Mouse (Mus musculus) E14TG2a.4 (cell line): Measurements from ENCODE around the gene Dnajc12.

ENCODE experiments used
- CTCF ChIP-seq: conservative IDR thresholded peaks from 2 replicates; pipeline ENCODE4 v1.5.1; 2014; ENCODE audit warnings: low read length
- POU5F1 ChIP-seq: IDR thresholded peaks from 2 replicates; pipeline ENCODE4 v1.6.1; 2014; ENCODE audit warnings: low read length, borderline replicate concordance

DNA sequence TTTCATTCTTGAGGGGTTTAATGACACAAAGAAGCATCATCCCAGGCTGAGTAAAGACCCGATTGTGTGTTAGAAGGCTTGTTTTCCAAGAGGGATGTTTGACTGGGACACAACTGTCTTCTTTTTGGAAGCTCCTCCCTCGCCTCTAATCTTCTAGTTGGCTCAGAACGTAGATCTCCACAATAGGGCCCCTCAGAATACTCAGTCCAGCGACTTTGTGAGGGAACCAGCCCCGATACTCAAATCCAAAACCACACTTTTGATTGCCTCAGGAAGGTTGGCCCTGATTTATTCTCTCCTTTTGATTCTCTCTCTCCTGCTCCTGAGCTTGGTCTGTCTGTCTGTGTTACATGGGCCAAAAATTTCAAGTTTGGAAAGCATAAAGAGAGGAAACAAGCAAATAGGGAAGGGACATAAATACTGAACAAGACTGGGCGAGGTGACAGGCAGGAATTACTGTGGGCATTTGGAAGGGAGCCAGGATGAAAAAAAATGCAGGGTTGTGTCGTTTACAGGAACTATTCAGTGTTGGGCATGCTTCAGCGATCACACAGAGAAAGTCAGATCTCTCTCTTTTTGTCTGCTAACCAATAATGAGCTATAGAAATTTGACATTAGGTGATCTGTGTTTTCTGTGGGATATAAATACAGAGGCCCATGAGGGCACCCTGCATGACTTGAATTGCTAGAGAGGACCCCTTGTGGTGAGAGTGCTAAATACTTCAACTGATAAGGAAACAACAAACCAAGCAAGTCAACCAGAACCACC lies 73.1 kb downstream of the Dnajc12 start:
- TF ChIP-seq CTCF (no peak), POU5F1 (no peak)
